Mouse (Mus musculus): Measurements from ENCODE around the gene Nde1.

DNA sequence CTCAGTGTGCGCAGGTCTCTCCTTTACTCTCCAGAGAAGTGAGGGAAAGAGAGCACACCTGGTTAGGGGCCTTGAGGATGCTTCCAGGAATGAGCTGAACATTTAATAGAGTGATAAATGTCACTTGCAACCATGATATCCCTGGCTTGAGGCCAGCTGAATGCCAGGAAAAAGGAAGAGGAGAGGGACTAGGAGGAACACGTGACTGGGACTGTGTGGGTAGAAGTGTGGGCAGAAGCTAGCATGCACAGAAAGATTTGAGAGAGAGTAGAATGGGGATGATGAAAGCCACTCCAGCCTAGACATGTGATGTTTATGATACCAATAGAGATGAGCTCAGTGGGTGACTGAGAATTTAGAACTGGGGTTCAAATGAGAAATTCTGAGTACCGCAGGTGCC, 52.1 kb downstream of the Nde1 start:
- TF ChIP-seq CTCF (IDR thresholded peaks at IDR 0.05; ENCODE audit: low read depth) = no peak
- TF ChIP-seq EP300 (IDR thresholded peaks at IDR 0.05; ENCODE audit: low read depth) = no peak
